Mouse (Mus musculus): ENCODE data around the gene Rbms3. TPM values are rescaled to one million over a fixed set of nuclear protein-coding genes. Genes with fewer than 3 reads are reported as not detected.

Rbms3 gene
- polyA plus RNA-seq, 1 experiment from 2014 or later, result not detected

GRCm38 (mm10) chr9:116946787-116947186 lies 682.9 kb downstream of the Rbms3 start:
- WGBS (ENCODE audit: missing documents), result 96% methylated on average over 3 of the region's 3 CpGs
- H3K36me3 ChIP-seq (ENCODE audit: inconsistent target), result no peaks in the 10 kb centered on the region
- H3K79me2 ChIP-seq (ENCODE audit: inconsistent target), result no peaks in the 10 kb centered on the region
- H3K4me3 ChIP-seq (ENCODE audit: inconsistent target), result no peak overlapping the region
- no peak overlapping the region for H3K27ac ChIP-seq

GRCm38 (mm10) chr9:116945689-116946088 lies 684.0 kb downstream of the Rbms3 start:
- H3K27ac ChIP-seq, result no peak overlapping the region
- no peak overlapping the region for H3K4me3 ChIP-seq (ENCODE audit: inconsistent target)
- no peaks in the 10 kb centered on the region for H3K36me3 ChIP-seq (ENCODE audit: inconsistent target)
- H3K79me2 ChIP-seq (ENCODE audit: inconsistent target), result no peaks in the 10 kb centered on the region
- 94% methylated on average over 9 of the region's 9 CpGs for WGBS (ENCODE audit: missing documents)

- no peak overlapping the region for H3K27ac ChIP-seq
- H3K4me3 ChIP-seq (ENCODE audit: inconsistent target), result no peak overlapping the region
- no peaks in the 10 kb centered on the region for H3K79me2 ChIP-seq (ENCODE audit: inconsistent target)
- WGBS (ENCODE audit: missing documents), result 90% methylated on average over 15 of the region's 15 CpGs
- H3K36me3 ChIP-seq (ENCODE audit: inconsistent target), result no peaks in the 10 kb centered on the region
These were observed 685.8 kb downstream of the Rbms3 start for GRCm38 (mm10) chr9:116943902-116944301.

- H3K27ac ChIP-seq, result no peak overlapping the region
- WGBS (ENCODE audit: missing documents), result 100% methylated on average over 4 of the region's 4 CpGs
- no peak overlapping the region for H3K4me3 ChIP-seq (ENCODE audit: inconsistent target)
- H3K36me3 ChIP-seq (ENCODE audit: inconsistent target), result no peaks in the 10 kb centered on the region
- no peaks in the 10 kb centered on the region for H3K79me2 ChIP-seq (ENCODE audit: inconsistent target)
These were observed 688.6 kb downstream of the Rbms3 start for GRCm38 (mm10) chr9:116941116-116941515.

- H3K79me2 ChIP-seq (ENCODE audit: inconsistent target), result no peaks in the 10 kb centered on the region
- no peak overlapping the region for H3K4me3 ChIP-seq (ENCODE audit: inconsistent target)
- 95% methylated on average over 8 of the region's 8 CpGs for WGBS (ENCODE audit: missing documents)
- no peaks in the 10 kb centered on the region for H3K36me3 ChIP-seq (ENCODE audit: inconsistent target)
- no peak overlapping the region for H3K27ac ChIP-seq
These were observed 689.0 kb downstream of the Rbms3 start for GRCm38 (mm10) chr9:116940693-116941092.

- Histone ChIP-seq H3K79me2 (ENCODE audit: inconsistent target) (no peaks in the 10 kb centered on the region), H3K4me3 (ENCODE audit: inconsistent target) (no peak overlapping the region), H3K27ac (no peak overlapping the region), H3K36me3 (ENCODE audit: inconsistent target) (no peaks in the 10 kb centered on the region)
- 45% methylated on average over 9 of the region's 10 CpGs for WGBS (ENCODE audit: missing documents)
These were observed 701.4 kb downstream of the Rbms3 start for GRCm38 (mm10) chr9:116928338-116928737.

GRCm38 (mm10) chr9:116923151-116923550 lies 706.6 kb downstream of the Rbms3 start:
- no peaks in the 10 kb centered on the region for H3K79me2 ChIP-seq (ENCODE audit: inconsistent target)
- no peaks in the 10 kb centered on the region for H3K36me3 ChIP-seq (ENCODE audit: inconsistent target)
- no peak overlapping the region for H3K27ac ChIP-seq
- H3K4me3 ChIP-seq (ENCODE audit: inconsistent target), result no peak overlapping the region
- 88% methylated on average over 4 of the region's 8 CpGs for WGBS (ENCODE audit: missing documents)

- 73% methylated on average over 3 of the region's 3 CpGs for WGBS (ENCODE audit: missing documents)
- no peak overlapping the region for H3K4me3 ChIP-seq (ENCODE audit: inconsistent target)
- no peaks in the 10 kb centered on the region for H3K79me2 ChIP-seq (ENCODE audit: inconsistent target)
- no peak overlapping the region for H3K27ac ChIP-seq
- H3K36me3 ChIP-seq (ENCODE audit: inconsistent target), result no peaks in the 10 kb centered on the region
These were observed 707.2 kb downstream of the Rbms3 start for GRCm38 (mm10) chr9:116922561-116922960.

GRCm38 (mm10) chr9:116919441-116920019 lies 710.2 kb downstream of the Rbms3 start:
- Histone ChIP-seq H3K27ac (no peak overlapping the region), H3K79me2 (ENCODE audit: inconsistent target) (no peaks in the 10 kb centered on the region), H3K36me3 (ENCODE audit: inconsistent target) (no peaks in the 10 kb centered on the region), H3K4me3 (ENCODE audit: inconsistent target) (no peak overlapping the region)
- 84% methylated on average over 12 of the region's 12 CpGs for WGBS (ENCODE audit: missing documents)

GRCm38 (mm10) chr9:116912493-116912847 lies 717.2 kb downstream of the Rbms3 start:
- Histone ChIP-seq H3K4me3 (ENCODE audit: inconsistent target) (no peak overlapping the region), H3K27ac (no peak overlapping the region), H3K79me2 (ENCODE audit: inconsistent target) (no peaks in the 10 kb centered on the region), H3K36me3 (ENCODE audit: inconsistent target) (no peaks in the 10 kb centered on the region)
- 54% methylated on average over 3 of the region's 3 CpGs for whole genome bisulfite sequencing (ENCODE audit: missing documents)

GRCm38 (mm10) chr9:116911781-116912492 lies 717.8 kb downstream of the Rbms3 start:
- no peaks in the 10 kb centered on the region for H3K79me2 ChIP-seq (ENCODE audit: inconsistent target)
- no peak overlapping the region for H3K4me3 ChIP-seq (ENCODE audit: inconsistent target)
- 42% methylated on average over 2 of the region's 2 CpGs for WGBS (ENCODE audit: missing documents)
- H3K27ac ChIP-seq, result no peak overlapping the region
- H3K36me3 ChIP-seq (ENCODE audit: inconsistent target), result no peaks in the 10 kb centered on the region

GRCm38 (mm10) chr9:116909511-116909910 lies 720.2 kb downstream of the Rbms3 start:
- no peaks in the 10 kb centered on the region for H3K79me2 ChIP-seq (ENCODE audit: inconsistent target)
- H3K27ac ChIP-seq, result no peak overlapping the region
- no peak overlapping the region for H3K4me3 ChIP-seq (ENCODE audit: inconsistent target)
- 96% methylated on average over 4 of the region's 4 CpGs for WGBS (ENCODE audit: missing documents)
- H3K36me3 ChIP-seq (ENCODE audit: inconsistent target), result no peaks in the 10 kb centered on the region

- Histone ChIP-seq H3K79me2 (ENCODE audit: inconsistent target) (no peaks in the 10 kb centered on the region), H3K27ac (no peak overlapping the region), H3K4me3 (ENCODE audit: inconsistent target) (no peak overlapping the region), H3K36me3 (ENCODE audit: inconsistent target) (no peaks in the 10 kb centered on the region)
- WGBS (ENCODE audit: missing documents), result 70% methylated on average over 4 of the region's 4 CpGs
These were observed 722.8 kb downstream of the Rbms3 start for GRCm38 (mm10) chr9:116906955-116907354.

- H3K79me2 ChIP-seq (ENCODE audit: inconsistent target), result no peaks in the 10 kb centered on the region
- 82% methylated on average over 2 of the region's 2 CpGs for WGBS (ENCODE audit: missing documents)
- H3K27ac ChIP-seq, result no peak overlapping the region
- no peak overlapping the region for H3K4me3 ChIP-seq (ENCODE audit: inconsistent target)
- H3K36me3 ChIP-seq (ENCODE audit: inconsistent target), result no peaks in the 10 kb centered on the region
These were observed 724.1 kb downstream of the Rbms3 start for GRCm38 (mm10) chr9:116905646-116906045.

GRCm38 (mm10) chr9:116903304-116903993 lies 726.3 kb downstream of the Rbms3 start:
- 89% methylated on average over 11 of the region's 11 CpGs for WGBS (ENCODE audit: missing documents)
- Histone ChIP-seq H3K4me3 (ENCODE audit: inconsistent target) (no peak overlapping the region), H3K27ac (no peak overlapping the region), H3K36me3 (ENCODE audit: inconsistent target) (no peaks in the 10 kb centered on the region), H3K79me2 (ENCODE audit: inconsistent target) (no peaks in the 10 kb centered on the region)

Measured in macrophage (primary cell).